Mouse (Mus musculus): ENCODE measurements at regions not wholly inside any gene's neighbourhood (a gene's known extent, or its start where the extent isn't known, plus 50 kb on each side); places are given as distances from the start of the nearest gene placed in this dataset.
A peak's percentile ranks its signal among the peaks of the same experiment; 100 is the strongest.

DNA sequence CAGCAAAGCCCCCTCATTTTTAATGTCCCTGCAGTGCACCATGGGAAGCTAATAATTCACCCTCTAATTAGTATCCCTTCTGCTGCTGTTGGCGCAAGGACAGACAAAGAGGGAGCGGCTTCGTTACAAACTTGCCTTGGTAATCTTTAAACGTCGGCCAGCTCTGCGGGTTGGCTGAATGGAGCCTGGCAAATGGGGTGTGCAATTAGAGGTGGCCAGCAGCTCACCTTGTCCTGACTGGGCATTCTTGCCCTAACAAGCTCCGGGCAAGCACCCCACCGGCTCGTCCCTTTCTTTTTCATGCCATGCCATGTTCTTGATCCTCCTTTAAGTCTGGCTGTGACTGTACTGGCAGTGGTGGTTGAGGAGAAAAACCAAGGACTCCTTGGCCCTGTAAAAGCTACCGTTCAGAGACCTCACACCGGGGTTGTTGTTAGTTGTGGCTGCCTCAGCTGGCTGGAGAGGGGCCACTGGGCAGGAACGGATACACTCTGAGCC, 179.2 kb upstream of the N4bp1 start:
- H3K4me2 ChIP-seq (ENCODE audit: low read depth, low read length): no peak overlapping the region
- WGBS: 69% methylated on average over 12 of the region's 12 CpGs
- H3K4me1 ChIP-seq (ENCODE audit: control insufficient read depth, insufficient read depth, low read length): no peaks in the 10 kb centered on the region; the same call in 1 of the 2 replicates
- no peak overlapping the region for H3K27ac ChIP-seq (replicated peaks; ENCODE audit: low read depth, low read length)
- no peaks in the 10 kb centered on the region for H3K27me3 ChIP-seq (ENCODE audit: control insufficient read depth, insufficient read depth, low read length)
- DNase-seq (ENCODE audit: low spot score): no peak
- H3K4me3 ChIP-seq (ENCODE audit: low read depth, low read length): no peak overlapping the region
- H3K9ac ChIP-seq (replicated peaks; ENCODE audit: low read length): no peak overlapping the region
- no peak for ATAC-seq (replicated peaks; ENCODE audit: insufficient number of reproducible peaks, low FRiP score, low TSS enrichment, low read depth)
- no peaks in the 10 kb centered on the region for H3K9me3 ChIP-seq (replicated peaks; ENCODE audit: control insufficient read depth, low read length)
- no peaks in the 10 kb centered on the region for H3K36me3 ChIP-seq (replicated peaks; ENCODE audit: control insufficient read depth, insufficient read depth, low read depth, low read length)

DNA sequence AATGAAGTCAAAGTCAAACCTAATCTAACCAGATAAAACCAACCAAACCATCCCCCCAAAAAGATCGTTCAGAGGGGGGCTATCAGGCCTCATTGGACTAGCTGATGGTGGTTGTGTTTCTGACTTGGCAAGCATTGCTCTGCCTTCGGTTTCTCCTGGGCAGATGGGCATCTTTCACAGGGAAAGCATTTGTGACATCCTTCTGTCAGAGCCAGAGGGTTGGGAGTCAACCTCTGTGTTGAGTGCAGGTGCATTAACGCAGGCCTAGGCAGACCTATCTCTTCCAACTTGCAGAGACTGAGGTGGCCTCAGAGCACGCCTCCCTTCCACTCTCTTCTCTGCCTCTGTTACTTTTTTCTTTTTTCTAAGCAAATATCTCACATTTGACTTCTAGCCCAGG, 178.5 kb upstream of the N4bp1 start:
- no peak for ATAC-seq (replicated peaks; ENCODE audit: insufficient number of reproducible peaks, low FRiP score, low TSS enrichment, low read depth)
- H3K9ac ChIP-seq (replicated peaks; ENCODE audit: low read length): no peak overlapping the region

GRCm38 (mm10) chr8:87049746-87050145, 164.7 kb upstream of the N4bp1 start:
- H3K27me3 ChIP-seq (ENCODE audit: control insufficient read depth, insufficient read depth, low read length): no peaks in the 10 kb centered on the region
- H3K4me2 ChIP-seq (ENCODE audit: low read depth, low read length): no peak overlapping the region
- H3K9me3 ChIP-seq (replicated peaks; ENCODE audit: control insufficient read depth, low read length): no peaks in the 10 kb centered on the region
- 68% methylated on average over 3 of the region's 3 CpGs for WGBS
- H3K4me3 ChIP-seq (ENCODE audit: low read depth, low read length): no peak overlapping the region
- no peaks in the 10 kb centered on the region for H3K36me3 ChIP-seq (replicated peaks; ENCODE audit: control insufficient read depth, insufficient read depth, low read depth, low read length)
- ATAC-seq (replicated peaks; ENCODE audit: insufficient number of reproducible peaks, low FRiP score, low TSS enrichment, low read depth) (no peak), DNase-seq (ENCODE audit: low spot score) (no peak)
- H3K4me1 ChIP-seq (ENCODE audit: control insufficient read depth, insufficient read depth, low read length): no peaks in the 10 kb centered on the region
- no peak overlapping the region for H3K27ac ChIP-seq (replicated peaks; ENCODE audit: low read depth, low read length)
- H3K9ac ChIP-seq (replicated peaks; ENCODE audit: low read length): no peak overlapping the region

More for the DNA sequence above, 178.5 kb upstream of the N4bp1 start:
- H3K4me2 ChIP-seq (ENCODE audit: low read depth, low read length): no peak overlapping the region
- no peak for DNase-seq (ENCODE audit: low spot score)
- no peaks in the 10 kb centered on the region for H3K27me3 ChIP-seq (ENCODE audit: control insufficient read depth, insufficient read depth, low read length)
- H3K9me3 ChIP-seq (replicated peaks; ENCODE audit: control insufficient read depth, low read length): no peaks in the 10 kb centered on the region
- no peak overlapping the region for H3K4me3 ChIP-seq (ENCODE audit: low read depth, low read length)
- no peaks in the 10 kb centered on the region for H3K36me3 ChIP-seq (replicated peaks; ENCODE audit: control insufficient read depth, insufficient read depth, low read depth, low read length)
- no peaks in the 10 kb centered on the region; the same call in 1 of the 2 replicates for H3K4me1 ChIP-seq (ENCODE audit: control insufficient read depth, insufficient read depth, low read length)
- H3K27ac ChIP-seq (replicated peaks; ENCODE audit: low read depth, low read length): no peak overlapping the region
- WGBS: 91% methylated on average over 4 of the region's 4 CpGs

- no peak for ATAC-seq (replicated peaks; ENCODE audit: insufficient number of reproducible peaks, low FRiP score, low TSS enrichment, low read depth)
- no peak for DNase-seq (ENCODE audit: low spot score)
- Histone ChIP-seq H3K4me1 (ENCODE audit: control insufficient read depth, insufficient read depth, low read length) (no peaks in the 10 kb centered on the region), H3K4me2 (ENCODE audit: low read depth, low read length) (no peak overlapping the region), H3K4me3 (ENCODE audit: low read depth, low read length) (no peak overlapping the region), H3K27ac (replicated peaks; ENCODE audit: low read depth, low read length) (no peak overlapping the region), H3K9me3 (replicated peaks; ENCODE audit: control insufficient read depth, low read length) (no peaks in the 10 kb centered on the region), H3K27me3 (ENCODE audit: control insufficient read depth, insufficient read depth, low read length) (no peaks in the 10 kb centered on the region), H3K36me3 (replicated peaks; ENCODE audit: control insufficient read depth, insufficient read depth, low read depth, low read length) (no peaks in the 10 kb centered on the region), H3K9ac (replicated peaks; ENCODE audit: low read length) (no peak overlapping the region)
- 82% methylated on average over 4 of the region's 4 CpGs for WGBS
These were observed 164.1 kb upstream of the N4bp1 start for GRCm38 (mm10) chr8:87049196-87049595.

DNA sequence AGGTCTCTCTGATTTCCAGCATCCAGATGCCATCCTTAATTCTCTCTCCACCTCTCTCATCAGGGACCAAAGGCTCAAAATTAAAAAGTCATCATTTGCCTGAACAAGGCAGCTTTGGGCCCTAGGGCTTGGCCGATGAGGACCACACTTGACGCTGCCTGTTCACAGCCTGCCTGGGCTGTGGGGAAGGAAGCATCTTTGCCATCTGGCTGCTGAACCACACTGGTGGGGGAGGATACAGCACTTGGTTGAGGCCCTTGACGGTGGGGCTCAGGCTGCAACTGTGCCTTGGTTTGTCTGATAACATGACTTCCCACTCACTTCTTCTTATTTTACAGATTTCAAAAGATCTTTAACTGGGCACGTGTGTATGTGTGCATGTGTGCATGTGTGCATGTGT, 161.5 kb upstream of the N4bp1 start:
- WGBS: 70% methylated on average over 4 of the region's 4 CpGs
- no peaks in the 10 kb centered on the region for H3K27me3 ChIP-seq (ENCODE audit: control insufficient read depth, insufficient read depth, low read length)
- H3K9me3 ChIP-seq (replicated peaks; ENCODE audit: control insufficient read depth, low read length): no peaks in the 10 kb centered on the region
- ATAC-seq (replicated peaks; ENCODE audit: insufficient number of reproducible peaks, low FRiP score, low TSS enrichment, low read depth): no peak
- DNase-seq (ENCODE audit: low spot score): no peak
- H3K9ac ChIP-seq (replicated peaks; ENCODE audit: low read length): no peak overlapping the region
- H3K27ac ChIP-seq (replicated peaks; ENCODE audit: low read depth, low read length): no peak overlapping the region
- H3K36me3 ChIP-seq (replicated peaks; ENCODE audit: control insufficient read depth, insufficient read depth, low read depth, low read length): no peaks in the 10 kb centered on the region
- H3K4me2 ChIP-seq (ENCODE audit: low read depth, low read length): no peak overlapping the region
- H3K4me1 ChIP-seq (ENCODE audit: control insufficient read depth, insufficient read depth, low read length): no peaks in the 10 kb centered on the region
- H3K4me3 ChIP-seq (ENCODE audit: low read depth, low read length): no peak overlapping the region

GRCm38 (mm10) chr8:87043016-87043415, 158.0 kb upstream of the N4bp1 start:
- ATAC-seq (replicated peaks; ENCODE audit: insufficient number of reproducible peaks, low FRiP score, low TSS enrichment, low read depth) (no peak), DNase-seq (ENCODE audit: low spot score) (no peak)
- Histone ChIP-seq H3K27ac (replicated peaks; ENCODE audit: low read depth, low read length) (no peak overlapping the region), H3K4me3 (ENCODE audit: low read depth, low read length) (no peak overlapping the region), H3K4me1 (ENCODE audit: control insufficient read depth, insufficient read depth, low read length) (no peaks in the 10 kb centered on the region; the same call in 1 of the 2 replicates), H3K36me3 (replicated peaks; ENCODE audit: control insufficient read depth, insufficient read depth, low read depth, low read length) (no peaks in the 10 kb centered on the region), H3K27me3 (ENCODE audit: control insufficient read depth, insufficient read depth, low read length) (0 out of 2 replicates have a peak, but pooled peaks cover 2% of the 10 kb centered on the region), H3K9ac (replicated peaks; ENCODE audit: low read length) (no peak overlapping the region), H3K9me3 (replicated peaks; ENCODE audit: control insufficient read depth, low read length) (no peaks in the 10 kb centered on the region), H3K4me2 (ENCODE audit: low read depth, low read length) (no peak overlapping the region)
- 77% methylated on average over 5 of the region's 5 CpGs for WGBS

GRCm38 (mm10) chr8:87037620-87038380, 152.7 kb upstream of the N4bp1 start:
- H3K4me2 ChIP-seq (ENCODE audit: low read depth, low read length): peak overlapping the region; percentile 93
- H3K9me3 ChIP-seq (replicated peaks; ENCODE audit: control insufficient read depth, low read length): no peaks in the 10 kb centered on the region
- H3K27me3 ChIP-seq (ENCODE audit: control insufficient read depth, insufficient read depth, low read length): 0 out of 2 replicates have a peak, but pooled peaks cover 2% of the 10 kb centered on the region
- peak overlapping the region; percentile 38 for H3K4me3 ChIP-seq (ENCODE audit: low read depth, low read length)
- DNase-seq (ENCODE audit: low spot score): peak; percentile 40
- H3K4me1 ChIP-seq (ENCODE audit: control insufficient read depth, insufficient read depth, low read length): peaks cover 4% of the 10 kb centered on the region
- no peak for ATAC-seq (replicated peaks; ENCODE audit: insufficient number of reproducible peaks, low FRiP score, low TSS enrichment, low read depth)
- H3K27ac ChIP-seq (replicated peaks; ENCODE audit: low read depth, low read length): no peak overlapping the region
- WGBS: 3% methylated on average over 47 of the region's 48 CpGs
- H3K36me3 ChIP-seq (replicated peaks; ENCODE audit: control insufficient read depth, insufficient read depth, low read depth, low read length): no peaks in the 10 kb centered on the region
- peak overlapping the region; percentile 60 for H3K9ac ChIP-seq (replicated peaks; ENCODE audit: low read length)

DNA sequence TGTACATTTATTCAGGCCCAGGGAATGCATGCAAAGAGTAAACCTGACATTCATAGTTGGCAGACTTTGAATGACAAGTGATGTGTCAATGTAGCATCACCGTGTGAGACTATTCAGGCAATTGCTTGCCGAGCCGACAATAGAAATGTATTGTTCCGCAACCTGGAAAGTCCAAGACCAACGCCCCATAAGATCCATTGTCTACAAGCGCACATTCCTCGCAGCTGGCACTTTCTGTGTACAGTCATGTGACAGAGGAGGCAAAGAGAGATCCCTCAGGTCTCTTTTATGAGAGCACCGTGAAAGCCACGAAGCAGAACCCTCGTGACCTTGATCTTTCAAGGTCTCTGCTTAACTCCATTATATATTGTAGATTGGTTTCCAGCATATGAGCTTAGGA, 150.9 kb upstream of the N4bp1 start:
- Histone ChIP-seq H3K9ac (replicated peaks; ENCODE audit: low read length) (no peak overlapping the region), H3K36me3 (replicated peaks; ENCODE audit: control insufficient read depth, insufficient read depth, low read depth, low read length) (no peaks in the 10 kb centered on the region), H3K27me3 (ENCODE audit: control insufficient read depth, insufficient read depth, low read length) (0 out of 2 replicates have a peak, but pooled peaks cover 2% of the 10 kb centered on the region), H3K4me2 (ENCODE audit: low read depth, low read length) (no peak overlapping the region), H3K4me3 (ENCODE audit: low read depth, low read length) (no peak overlapping the region), H3K9me3 (replicated peaks; ENCODE audit: control insufficient read depth, low read length) (no peaks in the 10 kb centered on the region), H3K4me1 (ENCODE audit: control insufficient read depth, insufficient read depth, low read length) (peaks cover 4% of the 10 kb centered on the region), H3K27ac (replicated peaks; ENCODE audit: low read depth, low read length) (no peak overlapping the region)
- WGBS: 84% methylated on average over 10 of the region's 10 CpGs
- DNase-seq (ENCODE audit: low spot score) (no peak), ATAC-seq (replicated peaks; ENCODE audit: insufficient number of reproducible peaks, low FRiP score, low TSS enrichment, low read depth) (no peak)
